Mouse (Mus musculus): ENCODE results near the gene Styxl1.

Styxl1 gene

GRCm38 (mm10) chr5:135697711-135698111, 80.5 kb downstream of the Styxl1 start:
- DNase-seq (ENCODE audit: low spot score): no peak

Data from c-Kit-positive CD71-positive TER-119-positive erythroid progenitor cells, embryonic 14.5 days (primary cell).